Mouse (Mus musculus) lung, embryonic 16.5 days (tissue): Measurements from ENCODE around the gene Klf3. TPM values are rescaled to one million over a fixed set of nuclear protein-coding genes. Genes with fewer than 3 reads are reported as not detected.
A peak's percentile ranks its signal among the peaks of the same experiment; 100 is the strongest.

Source experiments
- ATAC-seq: fragments of 200-750 bp; cut with Nextera tagmentation; 2 replicates; pipeline ENCODE4 v1.8.0; 2017; ENCODE audit warnings: low read depth, mild to moderate bottlenecking, moderate library complexity
- H3K27ac ChIP-seq: fragments of 300-500 bp; sonication (generic); 2 replicates; pipeline ENCODE4 v1.5.1; 2014; ENCODE audit warnings: mild to moderate bottlenecking, control low read depth, low read length
- H3K27me3 ChIP-seq: fragments of 300-500 bp; sonication (generic); 2 replicates; pipeline ENCODE4 v1.6.1; 2014; ENCODE audit warnings: low read depth, low read length, mixed read lengths; ENCODE audit not compliant: control insufficient read depth, insufficient read depth
- H3K36me3 ChIP-seq: fragments of 300-500 bp; sonication (generic); 2 replicates; pipeline ENCODE4 v1.6.1; 2014; ENCODE audit warnings: low read length; ENCODE audit not compliant: control insufficient read depth, insufficient read depth
- H3K4me1 ChIP-seq: fragments of 300-500 bp; sonication (generic); replicated peaks from 2 replicates; pipeline ENCODE4 v1.6.1; 2014; ENCODE audit warnings: low read length, mixed read lengths; ENCODE audit not compliant: control insufficient read depth, insufficient read depth
- H3K4me2 ChIP-seq: fragments of 300-500 bp; sonication (generic); 2 replicates; pipeline ENCODE4 v1.6.1; 2014; ENCODE audit warnings: low read depth, low read length, control low read depth
- H3K4me3 ChIP-seq: fragments of 300-500 bp; sonication (generic); 2 replicates; pipeline ENCODE4 v1.5.1; 2014; ENCODE audit warnings: mild to moderate bottlenecking, low read length, control low read depth
- H3K9ac ChIP-seq: fragments of 300-500 bp; sonication (generic); 2 replicates; pipeline ENCODE4 v1.6.1; 2014; ENCODE audit warnings: low read length, control low read depth
- H3K9me3 ChIP-seq: fragments of 300-500 bp; sonication (generic); 2 replicates; pipeline ENCODE4 v1.6.1; 2016; ENCODE audit warnings: low read length; ENCODE audit not compliant: control insufficient read depth
- WGBS: fragments of 180-500 bp; shearing (Covaris S2); extraction: QIAGEN DNeasy Blood & Tissue Kit; methylation state at CpG from one replicate; pipeline ENCODE4 v1.1.7; 2014; 5-methylcytosine and 5-hydroxymethylcytosine counted together
- polyA plus RNA-seq: library from polyadenylated mRNA; unstranded; fragments of >200 nt; fragmentation: Nextera tagmentation; extraction: Ambion mirVana; gene quantifications from 2 replicates; pipeline ENCODE4 v1.2.1, GENCODE M21; 2015

Klf3 gene
- polyA plus RNA-seq, 1 experiment from 2014 or later = 61.5 TPM

GRCm38 (mm10) chr5:64835295-64835694 is 32.1 kb downstream of the Klf3 start:
- peaks cover 18% of the 10 kb centered on the region for H3K4me1 ChIP-seq
- ATAC-seq = no peak
- 78% methylated on average over 4 of the region's 4 CpGs for WGBS

DNA sequence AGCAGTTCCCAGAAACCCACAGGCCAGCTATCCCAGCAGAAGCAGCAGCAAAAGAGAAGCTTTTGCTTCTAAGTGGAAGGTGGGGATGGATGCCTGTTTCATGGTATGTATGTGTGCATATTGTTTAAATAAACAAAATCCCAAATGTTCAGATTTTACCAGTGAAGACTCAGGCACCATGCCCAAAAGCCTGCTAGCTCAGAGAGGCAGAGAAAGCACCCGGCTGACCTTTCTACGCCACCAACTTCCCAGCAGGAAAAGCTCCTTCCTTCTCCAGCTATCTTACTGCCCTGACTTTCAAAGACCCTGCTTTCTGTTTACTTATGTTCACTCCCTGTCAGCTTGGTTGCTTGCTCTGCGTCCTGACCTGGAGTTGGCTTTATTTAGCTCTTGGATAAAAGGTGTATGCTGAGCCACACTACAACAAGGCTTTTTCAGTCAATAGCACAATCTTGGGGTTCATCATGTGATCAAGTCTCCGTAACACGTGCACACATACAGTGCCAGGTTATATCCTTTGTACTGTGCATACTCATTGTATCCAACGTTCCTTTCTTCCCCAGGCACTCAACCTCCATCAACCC is 35.9 kb downstream of the Klf3 start:
- Histone ChIP-seq H3K4me1 (peaks cover 15% of the 10 kb centered on the region), H3K9ac (no peak overlapping the region), H3K4me2 (no peak overlapping the region), H3K9me3 (peaks cover 5% of the 10 kb centered on the region), H3K27me3 (no peaks in the 10 kb centered on the region), H3K36me3 (no peaks in the 10 kb centered on the region), H3K27ac (peak overlapping the region; percentile 2), H3K4me3 (no peak overlapping the region)
- 20% methylated on average over 6 of the region's 6 CpGs for WGBS
- 0 out of 2 replicates have a peak, but pooled peaks have one; percentile 1 for ATAC-seq

More at GRCm38 (mm10) chr5:64835295-64835694, 32.1 kb downstream of the Klf3 start:
- Histone ChIP-seq H3K27ac (no peak overlapping the region), H3K4me3 (no peak overlapping the region), H3K4me2 (no peak overlapping the region), H3K27me3 (no peaks in the 10 kb centered on the region), H3K9me3 (0 out of 2 replicates have a peak, but pooled peaks cover 3% of the 10 kb centered on the region), H3K9ac (no peak overlapping the region), H3K36me3 (peaks cover 14% of the 10 kb centered on the region)

DNA sequence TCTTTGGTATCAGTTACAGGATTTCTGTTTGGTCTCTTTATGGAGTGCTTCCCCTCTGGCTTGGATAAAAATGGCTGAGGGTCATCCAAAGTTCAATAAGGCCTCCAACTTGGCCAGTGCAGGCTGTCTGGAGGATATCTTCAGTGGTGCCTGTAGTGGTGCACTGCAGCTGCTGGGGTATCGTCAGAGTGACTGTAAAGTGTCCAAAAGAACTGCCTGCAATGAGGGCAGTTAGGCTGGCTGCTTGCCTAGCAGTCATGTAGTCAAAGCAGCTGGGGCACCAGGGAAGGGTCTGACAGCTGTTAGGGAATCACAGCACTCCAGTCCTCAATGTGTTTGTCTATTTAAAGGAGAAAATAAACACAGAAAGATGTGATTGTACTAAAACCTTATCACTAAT is 36.9 kb downstream of the Klf3 start:
- Histone ChIP-seq H3K9me3 (peaks cover 5% of the 10 kb centered on the region), H3K4me3 (no peak overlapping the region), H3K4me1 (peaks cover 15% of the 10 kb centered on the region), H3K4me2 (no peak overlapping the region), H3K27me3 (no peaks in the 10 kb centered on the region), H3K36me3 (no peaks in the 10 kb centered on the region), H3K27ac (0 out of 2 replicates have a peak overlapping the region, but pooled peaks have one; percentile 2), H3K9ac (no peak overlapping the region)
- peak; percentile 98 for ATAC-seq
- WGBS = 10% methylated on average over 1 of the region's 1 CpGs

GRCm38 (mm10) chr5:64844622-64845021 is 41.4 kb downstream of the Klf3 start:
- ATAC-seq = no peak
- no peak overlapping the region for H3K27ac ChIP-seq
- H3K27me3 ChIP-seq = no peaks in the 10 kb centered on the region
- H3K4me3 ChIP-seq = no peak overlapping the region
- no peaks in the 10 kb centered on the region for H3K36me3 ChIP-seq
- no peak overlapping the region for H3K4me2 ChIP-seq
- 79% methylated on average over 3 of the region's 3 CpGs for WGBS
- H3K9ac ChIP-seq = no peak overlapping the region
- H3K4me1 ChIP-seq = peaks cover 7% of the 10 kb centered on the region
- peaks cover 5% of the 10 kb centered on the region for H3K9me3 ChIP-seq

DNA sequence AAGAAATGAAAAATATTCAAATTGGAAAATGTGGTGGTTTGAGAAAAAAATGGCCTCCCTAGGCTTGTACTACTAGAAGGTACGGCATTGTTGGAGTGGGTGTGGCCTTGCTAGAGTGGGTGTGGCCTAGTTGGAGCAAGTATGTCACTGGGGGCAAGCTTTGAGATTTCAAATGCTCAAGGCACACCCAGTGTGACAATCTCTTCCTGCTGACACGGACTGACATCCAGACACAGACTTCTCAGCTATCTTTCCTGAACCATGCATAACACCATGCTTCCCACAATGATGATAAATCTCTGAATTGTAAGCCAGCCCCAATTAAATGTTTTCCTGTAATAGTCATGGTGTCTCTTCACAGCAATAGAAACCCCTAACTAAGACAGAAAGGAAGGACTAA is 44.1 kb downstream of the Klf3 start:
- no peak overlapping the region for H3K9ac ChIP-seq
- WGBS = 69% methylated on average over 2 of the region's 2 CpGs
- ATAC-seq = no peak

DNA sequence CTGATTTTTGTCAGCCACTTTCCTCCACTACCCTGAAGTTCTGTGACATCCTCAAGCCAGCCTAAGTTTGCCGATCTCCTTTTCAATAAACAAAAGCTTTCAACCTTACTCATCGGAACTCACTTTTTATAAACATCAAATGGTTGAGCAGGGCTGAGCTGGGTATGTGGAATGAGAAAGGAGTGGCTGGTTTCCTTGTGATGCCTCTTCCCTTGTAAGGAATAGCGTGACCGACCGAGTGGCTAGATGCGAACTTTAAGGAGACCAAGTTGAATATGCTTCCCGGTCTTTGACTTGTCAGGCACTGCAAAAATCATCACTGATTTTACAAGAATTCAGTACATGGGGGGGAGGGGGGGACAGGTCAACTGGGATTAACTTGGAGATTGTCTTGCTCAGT is 46.7 kb downstream of the Klf3 start:
- no peak overlapping the region for H3K4me2 ChIP-seq
- WGBS = 46% methylated on average over 7 of the region's 7 CpGs
- no peak overlapping the region for H3K27ac ChIP-seq
- no peak overlapping the region for H3K9ac ChIP-seq
- H3K27me3 ChIP-seq = no peaks in the 10 kb centered on the region
- H3K9me3 ChIP-seq = peaks cover 2% of the 10 kb centered on the region; the same call in 1 of the 2 replicates
- H3K4me3 ChIP-seq = no peak overlapping the region
- no peak for ATAC-seq
- peaks cover 6% of the 10 kb centered on the region for H3K4me1 ChIP-seq
- no peaks in the 10 kb centered on the region for H3K36me3 ChIP-seq

More for the DNA sequence above, 44.1 kb downstream of the Klf3 start:
- H3K27me3 ChIP-seq = no peaks in the 10 kb centered on the region
- no peaks in the 10 kb centered on the region for H3K36me3 ChIP-seq
- H3K4me1 ChIP-seq = no peaks in the 10 kb centered on the region
- no peak overlapping the region for H3K4me3 ChIP-seq
- no peak overlapping the region for H3K27ac ChIP-seq
- H3K4me2 ChIP-seq = no peak overlapping the region
- H3K9me3 ChIP-seq = peaks cover 5% of the 10 kb centered on the region

GRCm38 (mm10) chr5:64852656-64853398 is 49.6 kb downstream of the Klf3 start:
- Histone ChIP-seq H3K9me3 (peaks cover 10% of the 10 kb centered on the region), H3K9ac (0 out of 2 replicates have a peak overlapping the region, but pooled peaks have one; percentile 18), H3K27ac (peak overlapping the region; percentile 80), H3K36me3 (no peaks in the 10 kb centered on the region), H3K4me1 (peaks cover 6% of the 10 kb centered on the region), H3K4me2 (no peak overlapping the region), H3K27me3 (no peaks in the 10 kb centered on the region), H3K4me3 (no peak overlapping the region)
- ATAC-seq = peak; percentile 61; the same call in 1 of the 2 replicates
- WGBS = 29% methylated on average over 5 of the region's 5 CpGs

- H3K27ac ChIP-seq = peak overlapping the region; percentile 80
- no peaks in the 10 kb centered on the region for H3K36me3 ChIP-seq
- peaks cover 6% of the 10 kb centered on the region for H3K4me1 ChIP-seq
- no peak overlapping the region for H3K9ac ChIP-seq
- no peak overlapping the region for H3K4me2 ChIP-seq
- no peaks in the 10 kb centered on the region for H3K27me3 ChIP-seq
- H3K4me3 ChIP-seq = no peak overlapping the region
- no peak for ATAC-seq
- 62% methylated on average over 5 of the region's 5 CpGs for WGBS
- peaks cover 10% of the 10 kb centered on the region for H3K9me3 ChIP-seq
Observed at GRCm38 (mm10) chr5:64853421-64853820, 50.2 kb downstream of the Klf3 start.

DNA sequence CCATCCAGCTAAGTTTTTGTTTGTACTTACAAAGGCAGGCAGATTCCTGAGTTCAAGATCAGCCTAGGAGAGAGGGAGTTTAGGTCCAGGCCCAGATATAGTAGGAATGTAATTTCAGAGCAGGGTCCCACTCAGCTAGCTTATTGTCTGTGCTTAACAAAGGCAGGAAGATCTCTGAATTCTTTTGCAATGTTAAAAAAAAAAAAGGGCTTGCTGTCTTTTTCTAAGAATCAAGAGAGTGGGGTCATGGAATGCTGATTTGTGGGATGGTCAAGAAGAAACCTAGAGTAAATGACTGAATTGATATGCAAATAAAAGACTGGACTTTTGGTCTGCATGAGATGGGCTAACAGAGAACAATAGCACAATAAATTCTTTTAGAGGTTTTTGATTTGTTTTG is 52.0 kb downstream of the Klf3 start:
- H3K36me3 ChIP-seq = no peaks in the 10 kb centered on the region
- no peak for ATAC-seq
- peaks cover 10% of the 10 kb centered on the region for H3K9me3 ChIP-seq
- no peaks in the 10 kb centered on the region for H3K27me3 ChIP-seq
- H3K4me2 ChIP-seq = no peak overlapping the region
- H3K9ac ChIP-seq = no peak overlapping the region
- no peak overlapping the region for H3K27ac ChIP-seq
- H3K4me3 ChIP-seq = no peak overlapping the region
- peaks cover 9% of the 10 kb centered on the region for H3K4me1 ChIP-seq
